Mouse (Mus musculus): ENCODE results near the gene Gm10160. TPM values are rescaled to one million over a fixed set of nuclear protein-coding genes. Genes with fewer than 3 reads are reported as not detected.

Gene Gm10160
- not detected for total RNA-seq (2022)

- no peak for DNase-seq (ENCODE audit: low spot score)
Observed at GRCm38 (mm10) chr7:81855694-81856093, at the start of gene Gm10160. Gene Gm10160 (minus strand): TSS chr7:81855794.

- no peak for DNase-seq (ENCODE audit: low spot score)
Observed at GRCm38 (mm10) chr7:81904926-81905325, 49.3 kb upstream of the Gm10160 start.

- no peak for DNase-seq (ENCODE audit: low spot score)
Observed at GRCm38 (mm10) chr7:81904094-81904493, 48.5 kb upstream of the Gm10160 start.

DNA sequence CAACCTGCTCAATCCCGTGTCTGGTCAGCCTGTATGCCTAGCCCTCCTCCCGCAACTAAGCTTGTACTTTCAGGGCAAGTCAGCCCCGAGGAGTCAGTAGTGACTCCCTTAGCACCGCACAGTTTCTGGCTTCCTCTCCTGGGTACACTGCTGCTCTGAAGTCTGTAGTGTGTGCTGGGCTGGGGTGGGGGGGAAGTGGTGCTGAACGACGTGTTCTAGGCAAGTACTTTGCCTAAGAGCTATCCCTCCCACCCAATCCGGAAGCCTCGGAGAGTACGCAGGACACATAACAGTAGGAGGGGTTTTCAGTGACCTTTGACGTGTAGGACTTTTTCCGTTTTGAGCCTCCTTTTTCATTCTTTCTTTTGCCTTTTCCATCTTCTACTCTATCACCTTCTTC, 43.8 kb upstream of the Gm10160 start:
- no peak for DNase-seq (ENCODE audit: low spot score)

DNA sequence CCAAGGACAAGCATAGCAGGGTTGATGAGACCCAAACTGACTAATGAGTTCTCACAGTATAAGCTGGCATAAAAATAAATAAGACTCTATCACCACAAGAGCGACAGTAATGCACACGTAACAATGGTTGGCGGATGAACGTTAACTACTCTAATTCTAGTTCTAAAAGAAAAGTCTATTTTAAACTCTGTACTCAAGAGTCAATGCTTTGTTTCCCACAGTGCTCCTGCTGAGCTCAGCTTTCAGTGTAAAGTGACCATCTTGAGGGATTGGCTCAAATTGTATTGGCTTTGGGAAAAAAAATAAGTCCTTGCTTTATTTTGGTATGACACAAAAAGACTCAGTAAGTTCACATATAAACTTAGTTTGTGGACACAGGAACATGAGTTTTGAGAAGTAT, 29.5 kb upstream of the Gm10160 start:
- no peak for DNase-seq (ENCODE audit: low spot score)

GRCm38 (mm10) chr7:81881600-81881999, 26.0 kb upstream of the Gm10160 start:
- no peak for DNase-seq (ENCODE audit: low spot score)

DNA sequence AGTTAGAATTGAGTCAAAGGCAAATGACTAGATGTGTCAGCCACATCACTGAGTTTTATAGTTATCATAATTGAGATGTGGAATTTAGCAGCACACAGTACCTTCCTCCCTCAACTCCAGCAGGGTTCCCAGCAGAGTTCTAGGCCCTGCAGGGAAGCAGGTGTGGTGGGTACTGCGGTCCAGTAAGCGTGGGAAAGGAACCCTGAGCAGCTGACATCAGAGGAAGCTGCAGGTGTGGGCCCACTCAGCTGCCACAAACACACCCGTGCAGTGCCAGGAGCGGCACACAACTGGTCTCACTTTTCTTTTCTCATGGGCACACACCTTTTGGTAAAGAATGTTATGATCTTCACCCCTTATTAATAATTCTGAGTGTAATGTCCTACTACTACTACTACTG, 25.2 kb upstream of the Gm10160 start:
- DNase-seq (ENCODE audit: low spot score), result no peak

- DNase-seq (ENCODE audit: low spot score), result no peak
Observed at GRCm38 (mm10) chr7:81880286-81880685, 24.7 kb upstream of the Gm10160 start.

- DNase-seq (ENCODE audit: low spot score), result no peak
Observed at GRCm38 (mm10) chr7:81875372-81875771, 19.8 kb upstream of the Gm10160 start.

- no peak for DNase-seq (ENCODE audit: low spot score)
Observed at GRCm38 (mm10) chr7:81874636-81875035, 19.0 kb upstream of the Gm10160 start.

GRCm38 (mm10) chr7:81873807-81874206, 18.2 kb upstream of the Gm10160 start:
- DNase-seq (ENCODE audit: low spot score), result no peak

DNA sequence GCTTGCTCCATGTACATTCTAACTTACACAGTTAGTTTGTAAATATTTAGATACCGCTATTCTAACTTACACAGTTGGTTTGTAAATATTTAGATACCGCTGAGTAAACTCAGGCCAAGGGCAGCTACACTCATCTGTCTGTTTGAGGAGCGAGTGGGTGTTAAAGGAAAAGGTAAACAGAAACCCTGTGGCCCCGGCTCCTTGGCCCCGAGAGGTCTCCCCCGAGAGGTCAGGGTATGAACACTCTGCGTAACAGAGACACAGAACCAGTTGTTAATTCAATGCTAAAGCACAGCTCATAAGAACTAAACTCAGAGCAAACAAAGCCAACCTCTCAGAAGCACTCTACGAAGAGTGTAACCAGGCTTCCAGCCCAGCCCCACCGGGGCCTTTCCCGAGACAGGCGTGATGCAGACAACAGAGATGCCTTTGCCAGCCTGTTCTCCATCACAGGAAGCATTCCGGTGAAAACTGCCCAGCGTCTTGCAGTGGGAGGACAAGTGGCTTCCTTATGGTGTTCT, 17.0 kb upstream of the Gm10160 start:
- DNase-seq (ENCODE audit: low spot score), result no peak

DNA sequence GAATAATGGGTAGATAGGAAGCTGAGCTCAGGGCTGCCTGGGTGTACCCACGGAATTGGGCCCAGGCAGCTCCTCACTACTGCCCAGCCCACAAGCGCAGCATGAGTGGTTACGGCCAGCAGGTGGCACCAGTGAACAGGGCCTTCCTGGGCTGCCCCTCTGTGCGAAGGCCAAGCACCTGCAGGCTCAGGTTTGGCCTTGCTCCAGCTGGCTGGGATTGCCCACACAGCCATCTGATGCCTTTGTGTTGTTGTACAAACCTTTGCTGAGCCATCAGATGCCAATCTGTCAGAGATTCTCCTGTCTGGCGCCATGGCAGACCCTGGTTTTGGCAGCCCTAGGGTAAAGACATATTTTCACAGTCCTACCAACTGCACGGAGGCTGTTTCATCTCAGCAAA, 12.6 kb upstream of the Gm10160 start:
- peak; percentile 47 for DNase-seq (ENCODE audit: low spot score)

DNA sequence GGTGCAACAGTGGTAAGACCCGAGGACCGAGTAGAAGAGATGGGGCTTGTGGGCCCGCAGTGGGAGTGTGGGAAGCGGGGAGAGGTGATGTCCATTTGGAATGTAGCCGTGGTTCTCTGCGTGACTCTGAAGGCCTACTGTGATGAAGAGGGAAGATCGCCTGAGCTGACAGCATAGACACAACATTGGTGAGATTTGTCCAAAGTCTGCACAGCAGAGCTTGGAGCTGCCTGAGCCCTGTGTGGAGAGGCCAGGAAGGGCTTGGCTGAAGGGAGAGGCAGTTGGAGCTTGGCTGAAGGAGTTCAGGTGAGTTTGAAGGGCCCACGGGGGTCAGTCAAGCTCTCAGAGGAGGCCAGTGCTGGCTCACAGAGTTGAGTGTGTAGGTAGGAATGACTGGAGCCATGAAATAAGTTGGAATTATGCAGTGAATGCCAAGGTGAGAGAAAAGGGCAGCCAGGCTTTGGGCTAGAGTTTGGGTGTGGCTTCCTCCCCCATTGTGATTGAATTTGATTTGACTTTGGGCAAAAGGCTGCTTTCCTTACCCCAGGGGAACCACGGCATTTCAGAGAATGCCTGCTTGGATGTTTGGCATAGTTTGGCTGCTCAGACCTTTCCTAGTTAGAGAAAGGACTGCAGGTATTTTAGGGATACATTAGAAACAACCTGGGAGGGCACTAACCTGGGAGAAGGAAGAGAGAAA, 11.8 kb upstream of the Gm10160 start:
- no peak for DNase-seq (ENCODE audit: low spot score)

GRCm38 (mm10) chr7:81865937-81866336, 10.3 kb upstream of the Gm10160 start:
- no peak for DNase-seq (ENCODE audit: low spot score)

- DNase-seq (ENCODE audit: low spot score), result no peak
Observed at GRCm38 (mm10) chr7:81864552-81864951, 9.0 kb upstream of the Gm10160 start.

DNA sequence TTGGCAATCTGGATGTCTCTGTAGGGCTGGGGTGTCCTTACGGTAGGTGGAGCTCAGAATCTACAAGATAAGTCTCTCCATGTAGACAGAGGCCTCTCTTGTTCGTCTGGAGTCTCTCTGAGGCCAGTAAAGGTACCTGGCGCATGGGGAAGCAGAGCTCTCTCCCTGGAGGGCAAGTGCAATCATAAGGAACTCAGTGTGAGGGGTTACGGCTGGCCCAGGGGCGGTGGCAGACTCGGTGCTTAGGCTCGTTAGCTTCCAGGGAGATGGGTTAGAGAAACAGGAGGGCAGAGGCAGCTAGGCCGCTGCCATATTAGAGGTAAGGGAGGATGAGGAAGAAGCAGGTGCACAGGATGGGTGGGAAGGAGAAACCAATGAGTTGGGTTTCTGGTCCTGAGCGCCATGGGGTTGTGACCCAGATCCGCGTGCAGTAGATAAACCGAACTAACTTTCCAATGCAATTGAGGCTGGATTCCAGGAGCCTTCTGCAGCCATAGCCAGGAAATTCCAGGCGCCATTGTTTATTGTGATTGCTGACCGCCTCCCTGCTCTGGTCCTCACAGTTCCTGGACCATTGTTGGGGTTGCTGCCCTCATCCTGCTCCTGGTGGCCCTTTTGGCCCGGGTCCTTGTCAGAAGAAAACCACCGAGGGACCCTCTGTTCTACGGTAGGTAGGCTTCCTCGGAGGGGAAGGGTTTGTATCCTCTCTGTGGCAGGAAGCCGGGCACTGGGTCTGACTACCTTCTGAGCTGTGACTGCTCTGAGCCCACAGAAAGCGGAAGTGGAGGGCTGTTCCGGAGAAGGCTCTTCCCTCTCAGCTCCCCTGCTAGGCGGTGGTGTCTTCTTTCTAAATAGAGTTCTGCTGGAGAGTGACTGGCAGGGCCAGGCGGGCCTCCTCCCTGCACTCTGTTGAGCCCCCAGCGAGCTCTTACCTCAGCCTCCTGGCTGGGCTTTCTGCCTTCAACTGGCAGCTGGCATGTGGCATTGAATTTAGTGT, 7.3 kb upstream of the Gm10160 start:
- DNase-seq (ENCODE audit: low spot score), result peak; percentile 57

DNA sequence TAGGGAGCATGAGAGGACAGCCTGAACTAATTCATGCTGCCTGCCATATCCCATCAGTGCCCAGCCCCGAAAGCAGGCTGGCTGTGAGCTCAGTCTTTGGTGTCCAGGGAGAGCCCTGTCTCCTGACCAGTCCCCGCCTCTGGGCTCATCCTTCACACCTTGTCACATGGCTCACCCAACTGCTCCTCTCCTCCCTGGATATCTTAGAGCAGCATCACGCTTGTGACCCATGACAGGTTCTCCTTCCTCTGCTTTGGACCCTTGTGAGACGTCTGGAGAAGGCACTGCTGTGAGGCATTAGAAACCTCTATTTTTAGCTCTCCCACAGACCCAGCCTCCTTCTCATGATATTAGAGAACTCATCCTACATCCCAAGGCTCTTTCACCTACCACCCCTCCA, 6.3 kb upstream of the Gm10160 start:
- DNase-seq (ENCODE audit: low spot score), result no peak

GRCm38 (mm10) chr7:81861461-81861860, 5.9 kb upstream of the Gm10160 start:
- no peak for DNase-seq (ENCODE audit: low spot score)

GRCm38 (mm10) chr7:81860996-81861395, 5.4 kb upstream of the Gm10160 start:
- no peak for DNase-seq (ENCODE audit: low spot score)

- DNase-seq (ENCODE audit: low spot score), result peak; percentile 57
Observed at GRCm38 (mm10) chr7:81860071-81860470, 4.5 kb upstream of the Gm10160 start.

- DNase-seq (ENCODE audit: low spot score), result no peak
Observed at GRCm38 (mm10) chr7:81858968-81859721, 3.6 kb upstream of the Gm10160 start, which contains the start of gene Tm6sf1. Gene Tm6sf1 (plus strand): TSS chr7:81859001.
